Mouse (Mus musculus) forebrain, embryonic 14.5 days (tissue): ENCODE measurements at regions not wholly inside any gene's neighbourhood (a gene's known extent, or its start where the extent isn't known, plus 50 kb on each side); places are given as distances from the start of the nearest gene placed in this dataset.

Experiments used
- ATAC-seq: fragments of 200-750 bp; cut with Nextera tagmentation; 2 replicates; pipeline ENCODE4 v1.8.0; 2017; ENCODE audit warnings: mild to moderate bottlenecking, moderate library complexity
- DNase-seq: peaks from one replicate; pipeline ENCODE4 v3.0.0-alpha.2; 2015; ENCODE audit warnings: low spot score
- H3K27ac ChIP-seq: fragments of 300-500 bp; sonication (generic); 2 replicates; pipeline ENCODE4 v1.5.1; 2014; ENCODE audit warnings: low read depth, mild to moderate bottlenecking, control low read depth, low read length, moderate library complexity
- H3K27me3 ChIP-seq: fragments of 300-500 bp; sonication (generic); replicated peaks from 2 replicates; pipeline ENCODE4 v1.6.1; 2014; ENCODE audit warnings: low read length, control low read depth, mixed read lengths; ENCODE audit not compliant: control insufficient read depth, insufficient read depth
- H3K36me3 ChIP-seq: fragments of 300-500 bp; sonication (generic); 2 replicates; pipeline ENCODE4 v1.6.1; 2014; ENCODE audit warnings: low read length, control low read depth; ENCODE audit not compliant: control insufficient read depth, insufficient read depth
- H3K4me1 ChIP-seq: fragments of 300-500 bp; sonication (generic); 2 replicates; pipeline ENCODE4 v1.6.1; 2014; ENCODE audit warnings: antibody characterized with exemption, low read length, control low read depth; ENCODE audit not compliant: control insufficient read depth, insufficient read depth
- H3K4me2 ChIP-seq: fragments of 300-500 bp; sonication (generic); 2 replicates; pipeline ENCODE4 v1.6.1; 2014; ENCODE audit warnings: mild to moderate bottlenecking, control low read depth, low read length
- H3K4me3 ChIP-seq: fragments of 300-500 bp; sonication (generic); 2 replicates; pipeline ENCODE4 v1.5.1; 2014; ENCODE audit warnings: low read depth, low read length, control low read depth
- H3K9ac ChIP-seq: fragments of 300-500 bp; sonication (generic); 2 replicates; pipeline ENCODE4 v1.6.1; 2014; ENCODE audit warnings: mild to moderate bottlenecking, low read length, control low read depth, moderate library complexity
- H3K9me3 ChIP-seq: fragments of 300-500 bp; sonication (generic); replicated peaks from 2 replicates; pipeline ENCODE4 v1.6.1; 2016; ENCODE audit warnings: low read length, control low read depth, mixed read lengths; ENCODE audit not compliant: control insufficient read depth
- WGBS: fragments of 180-500 bp; shearing (Covaris S2); extraction: QIAGEN DNeasy Blood & Tissue Kit; methylation state at CpG from one replicate; pipeline ENCODE4 v1.1.7; 2014; 5-methylcytosine and 5-hydroxymethylcytosine counted together

DNA sequence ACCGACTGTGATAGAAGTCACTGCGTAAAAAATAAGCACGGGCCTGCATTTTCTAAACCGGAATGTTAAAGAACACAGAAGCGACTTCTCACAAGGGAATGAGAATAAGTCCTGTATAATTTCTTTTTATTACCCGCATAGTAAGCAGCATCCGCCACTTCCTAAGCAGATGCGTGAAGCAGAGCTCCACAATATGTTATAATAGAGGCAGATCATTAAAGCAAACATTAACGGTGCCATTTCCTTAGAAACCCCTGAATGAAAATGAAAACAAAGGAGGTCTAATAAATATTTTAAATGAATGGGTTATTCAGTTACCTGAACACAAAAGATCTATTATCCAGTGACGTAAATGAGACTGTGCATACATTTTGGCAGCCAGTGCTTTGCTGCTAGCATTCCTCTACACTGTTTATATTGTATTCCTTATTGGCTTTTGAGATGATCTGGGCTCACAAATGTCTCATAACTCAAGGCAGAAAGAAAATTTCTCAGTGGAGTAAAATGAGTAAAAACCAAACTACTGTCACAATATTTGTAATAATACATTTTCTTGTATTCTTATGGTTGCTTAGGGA, 566.6 kb upstream of the Epha6 start:
- no peaks in the 10 kb centered on the region for H3K9me3 ChIP-seq
- no peaks in the 10 kb centered on the region for H3K36me3 ChIP-seq
- no peak overlapping the region for H3K27ac ChIP-seq
- ATAC-seq = peak; percentile 75
- 7% methylated on average over 10 of the region's 10 CpGs for WGBS
- DNase-seq = peak; percentile 58
- no peak overlapping the region for H3K4me3 ChIP-seq
- no peak overlapping the region for H3K9ac ChIP-seq
- H3K4me1 ChIP-seq = no peaks in the 10 kb centered on the region; the same call in 1 of the 2 replicates
- H3K4me2 ChIP-seq = 0 out of 2 replicates have a peak overlapping the region, but pooled peaks have one; percentile 5
- H3K27me3 ChIP-seq = no peaks in the 10 kb centered on the region

- Histone ChIP-seq H3K9me3 (no peaks in the 10 kb centered on the region), H3K36me3 (no peaks in the 10 kb centered on the region), H3K4me1 (no peaks in the 10 kb centered on the region), H3K4me2 (no peak overlapping the region), H3K27ac (no peak overlapping the region), H3K4me3 (no peak overlapping the region), H3K9ac (no peak overlapping the region), H3K27me3 (no peaks in the 10 kb centered on the region)
- ATAC-seq (peak; percentile 50; the same call in 1 of the 2 replicates), DNase-seq (peak; percentile 53)
Observed at GRCm38 (mm10) chr16:61138106-61138505, 532.8 kb upstream of the Epha6 start.
